In the genomic region with DNA sequence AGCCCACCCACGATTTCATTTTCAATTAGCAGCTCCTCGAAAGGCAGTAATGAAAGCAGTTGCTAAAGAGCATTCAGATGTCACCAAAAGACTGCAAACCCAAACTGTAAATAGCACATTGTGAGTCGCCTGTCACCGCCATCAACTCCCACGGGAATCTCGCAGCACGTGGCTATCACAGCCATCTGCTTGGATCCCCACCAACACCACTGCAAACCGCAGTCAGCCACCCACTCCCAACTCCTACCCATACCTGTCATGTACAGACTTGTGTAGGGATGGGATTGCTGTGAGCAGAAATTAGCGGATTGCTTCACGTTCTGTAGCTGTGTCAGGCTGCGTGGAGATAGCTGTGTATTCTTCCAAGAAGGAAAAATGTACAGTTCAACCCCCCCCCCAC, we compare ENCODE assay signal across 15 mouse cellular contexts.
DNase-seq lines count a peak whose midpoint lies in the region; ATAC-seq lines count a peak whose summit lies in the region.
"Had no signal": no experiment of that assay in that cellular context is flagged by ENCODE, and none has a peak within 500 bp of the region (broad histone marks: within the 10 kb centered on the region; RNA-seq: fewer than 3 reads in every experiment).

No protein-coding gene starts in this region.

- H3K36me3 ChIP-seq in forebrain, embryonic 16.5 days (ENCODE audit: control insufficient read depth, insufficient read depth) = no peaks in the 10 kb centered on the region
- no peaks in the 10 kb centered on the region for H3K36me3 ChIP-seq in forebrain, embryonic 10.5 days (replicated peaks)

- no peak for DNase-seq in forebrain, embryonic 10.5 days (ENCODE audit: extremely low spot score, low spot score)
- peak; percentile 65 to 75 for DNase-seq in frontal cortex, postnatal 14 days (ENCODE audit: low spot score in 2 of 2)
- DNase-seq in layer of hippocampus, postnatal 36 days = peak; percentile 55 to 68
- peak; percentile 79 to 85 for DNase-seq in right cerebral cortex, postnatal 10 days (ENCODE audit: low spot score in 2 of 2)
- DNase-seq in kidney, postnatal 14 days = no peak
- no peak for DNase-seq in c-Kit-positive CD71-positive TER-119-positive erythroid progenitor cells, embryonic 14.5 days (ENCODE audit: low spot score)
- DNase-seq in gastrocnemius, postnatal 14 days = no peak
- DNase-seq: adrenal gland, adult 2 months; B cell, adult 2 months; cerebellum, adult 11 months; gastrocnemius, postnatal 36 days; thymus, adult 2 months had no signal

- 29% methylated on average over 11 of the region's 11 CpGs for WGBS in forebrain, embryonic 16.5 days
- 87% methylated on average over 11 of the region's 11 CpGs for WGBS in forebrain, embryonic 10.5 days

- no peak overlapping the region for H3K4me2 ChIP-seq in forebrain, embryonic 16.5 days (ENCODE audit: low read length)

- no peaks in the 10 kb centered on the region for H3K9me3 ChIP-seq in forebrain, embryonic 16.5 days (ENCODE audit: control insufficient read depth, low read length)
- no peaks in the 10 kb centered on the region for H3K9me3 ChIP-seq in forebrain, embryonic 10.5 days

- intact Hi-C loops in gastrocnemius, postnatal 14 days (cut with DNase I; ENCODE audit: low total_unique reads) = no loop called here

- no peak overlapping the region for H3K9ac ChIP-seq in forebrain, embryonic 16.5 days (replicated peaks; ENCODE audit: low read depth, low read length)
- H3K9ac ChIP-seq: liver, embryonic 14.5 days had no signal

- no peaks in the 10 kb centered on the region for H3K27me3 ChIP-seq in forebrain, embryonic 16.5 days (replicated peaks; ENCODE audit: control insufficient read depth, insufficient read depth, low read length)
- no peaks in the 10 kb centered on the region for H3K27me3 ChIP-seq in forebrain, embryonic 10.5 days (ENCODE audit: poor library complexity, severe bottlenecking)

- ATAC-seq in forebrain, embryonic 16.5 days = peak; percentile 38; the same call in 1 of the 2 replicates

- peaks cover 13% of the 10 kb centered on the region for H3K4me1 ChIP-seq in forebrain, embryonic 16.5 days (replicated peaks; ENCODE audit: control insufficient read depth, insufficient read depth, low read length)
- H3K4me1 ChIP-seq in forebrain, embryonic 10.5 days = peaks cover 24% of the 10 kb centered on the region

- no peak overlapping the region for H3K27ac ChIP-seq in forebrain, embryonic 16.5 days (ENCODE audit: low read length)
- no peak overlapping the region for H3K27ac ChIP-seq in forebrain, embryonic 10.5 days
- H3K27ac ChIP-seq: kidney, postnatal 0 days; liver, embryonic 14.5 days had no signal

- no peak overlapping the region for H3K4me3 ChIP-seq in forebrain, embryonic 16.5 days (replicated peaks; ENCODE audit: low read length)
- no peak overlapping the region for H3K4me3 ChIP-seq in forebrain, embryonic 10.5 days

Comparison
In these comparisons a context has a peak if more than half of its experiments do, and no peak if none do; other contexts are left out.
1. DNase-seq: peak in frontal cortex, postnatal 14 days (2 of 2), layer of hippocampus, postnatal 36 days (2 of 2) and right cerebral cortex, postnatal 10 days (2 of 2); none in forebrain, embryonic 10.5 days (single experiment), kidney, postnatal 14 days (single experiment), c-Kit-positive CD71-positive TER-119-positive erythroid progenitor cells, embryonic 14.5 days (single experiment) and gastrocnemius, postnatal 14 days (single experiment).